Mouse (Mus musculus) liver, embryonic 11.5 days (tissue): Measurements from ENCODE around the gene Pdhb. TPM values are rescaled to one million over a fixed set of nuclear protein-coding genes. Genes with fewer than 3 reads are reported as not detected.
"Not testable (repeated sequence)": the region's sequence is repeated elsewhere in the genome, so short reads cannot be mapped to it uniquely, and the experiment has no call there.

Experiments
- ATAC-seq: fragments of 200-750 bp; cut with Nextera tagmentation; replicated peaks from 2 replicates; pipeline ENCODE4 v1.8.0; 2017; ENCODE audit warnings: moderate number of reproducible peaks, mild to moderate bottlenecking, moderate TSS enrichment, moderate library complexity; ENCODE audit not compliant: low FRiP score
- DNase-seq: peaks from one replicate; pipeline ENCODE4 v3.0.0-alpha.2; 2017; ENCODE audit warnings: low spot score
- H3K27ac ChIP-seq: fragments of 300-500 bp; sonication (generic); 2 replicates; pipeline ENCODE4 v1.5.1; 2014; ENCODE audit warnings: mild to moderate bottlenecking, low read depth, low read length, control low read depth
- H3K27me3 ChIP-seq: fragments of 300-500 bp; sonication (generic); replicated peaks from 2 replicates; pipeline ENCODE4 v1.6.1; 2014; ENCODE audit warnings: low read length, mixed read lengths; ENCODE audit not compliant: control insufficient read depth, insufficient read depth
- H3K36me3 ChIP-seq: fragments of 300-500 bp; sonication (generic); 2 replicates; pipeline ENCODE4 v1.6.1; 2014; ENCODE audit warnings: mild to moderate bottlenecking, low read length, moderate library complexity, mixed read lengths; ENCODE audit not compliant: control insufficient read depth, insufficient read depth
- H3K4me1 ChIP-seq: fragments of 300-500 bp; sonication (generic); replicated peaks from 2 replicates; pipeline ENCODE4 v1.6.1; 2014; ENCODE audit warnings: low read length, mixed read lengths; ENCODE audit not compliant: control insufficient read depth, insufficient read depth
- H3K4me2 ChIP-seq: fragments of 300-500 bp; sonication (generic); 2 replicates; pipeline ENCODE4 v1.6.1; 2014; ENCODE audit warnings: mild to moderate bottlenecking, control low read depth, moderate library complexity
- H3K4me3 ChIP-seq: fragments of 300-500 bp; sonication (generic); 2 replicates; pipeline ENCODE4 v1.5.1; 2014; ENCODE audit warnings: low read depth, low read length, control low read depth
- H3K9ac ChIP-seq: fragments of 300-500 bp; sonication (generic); 2 replicates; pipeline ENCODE4 v1.6.1; 2014; ENCODE audit warnings: low read depth, low read length, control low read depth
- H3K9me3 ChIP-seq: fragments of 300-500 bp; sonication (generic); 2 replicates; pipeline ENCODE4 v1.6.1; 2016; ENCODE audit warnings: low read length, inconsistent platforms, mixed read lengths; ENCODE audit not compliant: control insufficient read depth
- WGBS: fragments of 180-500 bp; shearing (Covaris S2); extraction: QIAGEN DNeasy Blood & Tissue Kit; methylation state at CpG from one replicate; pipeline ENCODE4 v1.1.7; 2014; 5-methylcytosine and 5-hydroxymethylcytosine counted together
- polyA plus RNA-seq: library from polyadenylated mRNA; unstranded; fragments of >200 nt; fragmentation: Nextera tagmentation; extraction: Ambion mirVana; gene quantifications from 2 replicates; pipeline ENCODE4 v1.2.1, GENCODE M21; 2014

Gene Pdhb
- polyA plus RNA-seq, 1 experiment from 2014 or later, result 196 TPM

DNA sequence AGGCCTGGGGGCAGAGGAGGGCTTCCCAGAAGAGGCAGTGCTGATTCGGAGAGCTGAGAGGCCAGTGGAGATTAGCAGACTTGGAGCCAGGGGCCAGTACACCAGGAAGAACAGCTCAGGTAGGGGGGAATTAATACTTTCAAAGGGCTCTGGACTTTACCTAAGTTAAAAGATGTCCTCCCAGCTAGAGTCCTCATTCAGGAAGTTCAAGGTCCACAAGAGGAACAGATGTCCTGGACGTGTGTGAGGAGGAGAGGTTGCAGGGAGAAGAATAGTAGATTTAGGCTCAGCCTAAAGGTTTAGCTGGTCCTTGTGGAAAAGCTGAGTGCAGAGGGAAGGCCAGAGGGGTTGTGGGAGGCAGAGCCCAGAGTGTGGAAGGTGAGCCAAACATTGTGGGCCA is 38.6 kb downstream of the Pdhb start:
- Histone ChIP-seq H3K4me3 (no peak overlapping the region), H3K9me3 (no peaks in the 10 kb centered on the region), H3K4me1 (peaks cover 4% of the 10 kb centered on the region; the same call in 1 of the 2 replicates), H3K27me3 (no peaks in the 10 kb centered on the region), H3K36me3 (peaks cover 2% of the 10 kb centered on the region; the same call in 1 of the 2 replicates), H3K27ac (no peak overlapping the region), H3K4me2 (no peak overlapping the region), H3K9ac (no peak overlapping the region)
- 72% methylated on average over 2 of the region's 2 CpGs for WGBS
- ATAC-seq (no peak), DNase-seq (no peak)

DNA sequence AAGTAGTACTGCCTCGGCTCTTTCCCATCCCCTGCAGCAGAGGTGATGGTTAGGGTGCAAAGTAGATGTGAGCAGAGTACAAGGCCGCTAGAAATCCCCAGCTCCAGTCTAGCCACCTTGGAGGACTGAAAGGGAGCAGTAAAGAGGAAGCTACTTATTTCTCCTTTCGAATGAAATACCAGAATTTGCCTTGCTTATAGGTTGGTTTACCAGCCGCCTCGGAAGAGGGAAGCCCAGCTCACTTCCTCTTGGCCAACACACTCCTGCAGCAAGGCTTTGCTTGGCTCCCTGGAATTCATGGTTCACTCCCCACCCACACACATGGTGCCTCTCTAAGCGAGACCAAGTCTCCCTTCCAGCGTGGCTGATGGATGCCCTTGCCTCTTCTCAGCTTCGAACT is 40.0 kb downstream of the Pdhb start:
- no peak overlapping the region for H3K4me3 ChIP-seq
- 61% methylated on average over 8 of the region's 8 CpGs for WGBS
- no peak overlapping the region for H3K4me2 ChIP-seq
- no peak overlapping the region for H3K27ac ChIP-seq
- H3K27me3 ChIP-seq, result no peaks in the 10 kb centered on the region
- no peak overlapping the region for H3K9ac ChIP-seq
- peaks cover 4% of the 10 kb centered on the region; the same call in 1 of the 2 replicates for H3K4me1 ChIP-seq
- no peak for ATAC-seq
- H3K9me3 ChIP-seq, result no peaks in the 10 kb centered on the region
- DNase-seq, result no peak
- peaks cover 2% of the 10 kb centered on the region; the same call in 1 of the 2 replicates for H3K36me3 ChIP-seq

DNA sequence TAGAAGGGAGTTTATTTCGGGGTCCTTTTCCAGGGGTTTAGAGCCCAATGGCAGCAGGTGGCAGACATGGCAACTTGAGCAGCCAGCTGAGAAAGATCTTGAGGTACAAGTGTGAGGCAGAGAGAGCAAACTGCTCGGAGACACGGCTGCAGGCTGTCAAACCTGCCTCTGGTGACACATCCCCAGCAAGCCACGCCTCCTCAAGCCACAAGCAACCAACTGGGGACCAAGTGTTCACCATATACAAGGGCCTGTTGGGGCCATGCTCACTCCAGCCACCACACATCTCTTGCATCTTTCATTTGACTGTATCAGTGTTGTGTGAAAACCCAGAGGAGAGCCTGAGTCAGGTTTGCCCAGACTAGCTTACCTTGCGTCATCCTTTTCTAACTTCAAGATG is 44.9 kb downstream of the Pdhb start:
- H3K27ac ChIP-seq, result no peak overlapping the region
- H3K27me3 ChIP-seq, result no peaks in the 10 kb centered on the region
- no peak for DNase-seq
- no peak overlapping the region for H3K4me3 ChIP-seq
- no peaks in the 10 kb centered on the region for H3K9me3 ChIP-seq
- no peaks in the 10 kb centered on the region for H3K4me1 ChIP-seq
- no peak overlapping the region for H3K4me2 ChIP-seq
- no peak overlapping the region for H3K9ac ChIP-seq
- H3K36me3 ChIP-seq, result peaks cover 6% of the 10 kb centered on the region; the same call in 1 of the 2 replicates
- WGBS, result 71% methylated on average over 5 of the region's 5 CpGs
- no peak for ATAC-seq

DNA sequence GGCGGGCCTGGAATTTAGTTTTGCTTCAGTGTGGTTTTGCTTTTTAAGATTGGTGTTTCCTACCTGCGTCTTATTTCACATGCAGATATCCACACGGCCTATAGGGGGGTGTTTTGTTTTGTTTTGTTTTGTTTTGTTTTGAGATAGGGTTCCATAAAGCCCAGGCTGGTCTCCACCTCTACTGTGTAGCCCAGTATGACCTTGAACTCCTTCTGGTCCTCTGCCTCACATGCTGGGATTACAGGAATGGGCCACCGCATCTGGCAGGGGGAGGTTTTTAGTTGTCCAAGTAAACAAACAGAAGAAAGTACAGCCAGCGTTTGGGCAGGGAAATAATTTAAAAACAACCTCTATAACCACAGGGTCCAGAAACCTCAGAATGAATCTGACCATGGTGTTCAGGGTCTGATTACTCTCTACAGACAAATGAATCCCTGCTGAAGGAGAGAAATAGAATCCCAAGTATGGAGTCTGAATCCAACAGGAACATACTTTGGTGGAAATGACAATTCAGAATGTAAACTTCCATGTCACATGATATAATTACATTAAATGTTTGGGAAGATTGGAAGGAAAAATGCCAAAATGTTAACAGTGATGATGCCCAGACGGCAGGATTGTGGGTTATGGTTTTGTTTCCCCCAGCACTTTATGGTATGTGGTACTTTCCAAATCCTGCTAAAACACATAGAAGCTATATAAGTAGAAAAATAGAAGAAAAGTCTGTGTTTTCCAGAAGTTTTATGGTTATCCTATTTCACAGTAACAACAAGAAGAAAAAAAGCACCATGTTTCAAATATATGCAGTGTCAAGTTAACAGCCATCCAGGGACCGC is 48.6 kb downstream of the Pdhb start:
- no peaks in the 10 kb centered on the region for H3K27me3 ChIP-seq
- H3K36me3 ChIP-seq, result 0 out of 2 replicates have a peak, but pooled peaks cover 4% of the 10 kb centered on the region
- no peaks in the 10 kb centered on the region for H3K4me1 ChIP-seq
- no peaks in the 10 kb centered on the region for H3K9me3 ChIP-seq
- H3K27ac ChIP-seq, result no peak overlapping the region
- ATAC-seq (no peak), DNase-seq (no peak)
- H3K4me2 ChIP-seq, result no peak overlapping the region
- H3K4me3 ChIP-seq, result no peak overlapping the region
- H3K9ac ChIP-seq, result no peak overlapping the region
- 79% methylated on average over 7 of the region's 7 CpGs for WGBS

DNA sequence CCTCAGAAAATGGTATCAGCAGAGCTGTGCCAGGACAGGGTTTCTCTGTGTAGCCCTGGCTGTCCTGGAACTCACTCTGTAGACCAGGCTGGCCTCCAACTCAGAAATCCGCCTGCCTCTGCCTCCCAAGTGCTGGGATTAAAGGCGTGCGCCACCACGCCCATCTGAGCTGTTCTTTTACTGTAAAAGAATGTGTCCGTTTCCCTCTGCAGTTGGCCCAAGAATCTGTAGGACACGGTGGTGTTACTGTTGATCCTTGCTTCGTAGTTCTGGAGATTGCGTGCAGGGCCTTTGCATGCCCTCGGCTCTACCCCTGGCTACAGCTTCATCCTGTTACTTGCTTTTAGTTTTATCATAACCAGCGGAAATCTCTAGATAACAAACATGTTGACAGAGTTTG is 49.2 kb downstream of the Pdhb start:
- not testable (repeated sequence) for H3K9ac ChIP-seq, H3K9me3 ChIP-seq, H3K27ac ChIP-seq, H3K27me3 ChIP-seq, DNase-seq, ATAC-seq, H3K36me3 ChIP-seq, H3K4me3 ChIP-seq, H3K4me2 ChIP-seq, H3K4me1 ChIP-seq
- 89% methylated on average over 10 of the region's 10 CpGs for WGBS

DNA sequence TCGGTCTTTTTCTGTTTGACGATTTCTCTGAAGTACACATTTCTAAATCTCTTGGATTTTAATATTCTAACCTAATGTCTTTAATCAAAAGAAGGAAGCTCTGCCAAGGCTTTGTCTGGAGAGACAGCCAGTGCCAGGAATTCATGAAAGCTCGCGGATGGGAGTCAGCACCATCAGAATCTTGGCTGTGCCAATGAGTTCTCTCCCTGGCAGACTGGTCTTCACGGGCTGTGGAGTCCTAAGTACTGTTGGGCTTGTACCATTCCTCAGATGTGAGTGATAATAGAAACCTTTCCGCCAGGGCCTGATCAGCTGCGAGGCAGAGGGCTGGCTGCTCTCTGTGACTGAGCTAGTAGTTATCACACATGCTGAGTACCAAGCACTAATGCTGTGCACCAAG is 49.7 kb downstream of the Pdhb start:
- no peak for DNase-seq
- H3K27me3 ChIP-seq, result no peaks in the 10 kb centered on the region
- no peak overlapping the region for H3K4me3 ChIP-seq
- no peaks in the 10 kb centered on the region for H3K9me3 ChIP-seq
- no peak for ATAC-seq
- 0 out of 2 replicates have a peak, but pooled peaks cover 4% of the 10 kb centered on the region for H3K36me3 ChIP-seq
- no peaks in the 10 kb centered on the region for H3K4me1 ChIP-seq
- no peak overlapping the region for H3K4me2 ChIP-seq
- H3K9ac ChIP-seq, result no peak overlapping the region
- WGBS, result 87% methylated on average over 7 of the region's 7 CpGs
- no peak overlapping the region for H3K27ac ChIP-seq

DNA sequence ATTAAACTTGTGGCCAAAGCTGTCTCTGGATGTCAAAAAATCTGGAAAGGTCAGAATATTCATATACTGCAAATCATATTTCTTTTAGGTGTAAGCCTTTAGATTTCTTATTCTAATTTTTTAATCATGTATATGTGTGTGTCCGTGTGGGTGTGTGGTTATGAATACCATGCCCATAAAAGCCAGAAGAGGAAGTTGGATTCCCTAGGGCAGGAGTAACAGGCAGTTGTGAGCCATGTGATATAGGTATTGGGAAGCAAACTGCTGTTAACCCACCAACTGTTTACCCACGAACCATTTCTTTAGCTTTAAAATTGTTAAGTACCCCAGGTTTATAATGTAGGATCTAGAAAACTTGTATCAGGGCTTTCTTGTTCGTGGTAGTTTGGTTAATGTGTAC is 52.9 kb downstream of the Pdhb start:
- no peak overlapping the region for H3K27ac ChIP-seq
- H3K27me3 ChIP-seq, result no peaks in the 10 kb centered on the region
- no peaks in the 10 kb centered on the region for H3K4me1 ChIP-seq
- H3K9me3 ChIP-seq, result no peaks in the 10 kb centered on the region
- DNase-seq (no peak), ATAC-seq (no peak)
- no peak overlapping the region for H3K4me3 ChIP-seq
- no peak overlapping the region for H3K9ac ChIP-seq
- H3K4me2 ChIP-seq, result no peak overlapping the region
- WGBS, result 70% methylated on average over 3 of the region's 3 CpGs
- H3K36me3 ChIP-seq, result 0 out of 2 replicates have a peak, but pooled peaks cover 4% of the 10 kb centered on the region

DNA sequence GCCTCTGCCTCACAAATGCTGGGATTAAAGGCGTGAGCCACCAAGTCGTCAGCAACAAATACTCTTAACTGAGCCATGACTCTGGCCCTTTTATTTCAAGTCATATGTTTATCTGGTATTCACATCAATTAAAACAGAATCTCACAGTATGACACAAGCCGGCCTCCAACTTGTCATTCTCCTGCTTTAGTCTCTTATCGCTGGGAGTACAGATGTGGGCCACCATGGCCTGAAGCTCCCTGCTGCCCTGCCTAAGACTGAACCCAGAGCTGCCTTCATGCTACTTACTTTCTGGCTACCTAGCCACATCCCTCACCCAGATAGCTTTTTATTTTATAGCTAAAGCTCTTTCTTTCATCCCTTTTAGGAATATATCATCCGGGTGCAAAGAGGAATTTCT is 53.4 kb downstream of the Pdhb start:
- DNase-seq (no peak), ATAC-seq (no peak; the same call in 1 of the 2 replicates)
- 0 out of 2 replicates have a peak, but pooled peaks cover 4% of the 10 kb centered on the region for H3K36me3 ChIP-seq
- no peaks in the 10 kb centered on the region for H3K4me1 ChIP-seq
- no peaks in the 10 kb centered on the region for H3K9me3 ChIP-seq
- no peak overlapping the region for H3K9ac ChIP-seq
- 79% methylated on average over 5 of the region's 5 CpGs for WGBS
- no peak overlapping the region for H3K4me2 ChIP-seq
- H3K27me3 ChIP-seq, result no peaks in the 10 kb centered on the region
- no peak overlapping the region for H3K27ac ChIP-seq
- H3K4me3 ChIP-seq, result no peak overlapping the region

DNA sequence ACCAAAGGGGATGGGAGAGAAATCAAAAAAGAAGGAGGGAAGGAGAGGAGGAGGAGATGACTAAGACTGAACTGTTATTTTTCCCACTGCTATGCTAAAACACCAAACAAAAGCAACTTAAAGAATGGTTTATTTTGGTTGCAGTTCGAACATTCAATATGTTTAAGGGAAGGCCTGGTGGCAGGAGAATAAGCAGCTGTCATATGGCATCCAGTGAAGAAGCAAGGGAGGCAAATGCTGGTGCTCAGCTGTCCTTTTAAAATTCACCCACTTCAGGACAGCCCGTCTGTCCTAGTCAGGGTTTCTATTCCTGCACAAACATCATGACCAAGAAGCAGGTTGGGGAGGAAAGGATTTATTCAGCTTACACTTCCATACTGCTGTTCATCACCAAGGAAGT is 55.5 kb downstream of the Pdhb start:
- no peaks in the 10 kb centered on the region for H3K4me1 ChIP-seq
- DNase-seq (no peak), ATAC-seq (no peak)
- no peaks in the 10 kb centered on the region for H3K9me3 ChIP-seq
- H3K4me3 ChIP-seq, result no peak overlapping the region
- no peak overlapping the region for H3K27ac ChIP-seq
- WGBS, result 86% methylated on average over 2 of the region's 2 CpGs
- no peaks in the 10 kb centered on the region for H3K27me3 ChIP-seq
- H3K36me3 ChIP-seq, result no peaks in the 10 kb centered on the region
- no peak overlapping the region for H3K9ac ChIP-seq
- H3K4me2 ChIP-seq, result no peak overlapping the region
